Mouse (Mus musculus): ENCODE measurements at regions not wholly inside any gene's neighbourhood (a gene's known extent, or its start where the extent isn't known, plus 50 kb on each side); places are given as distances from the start of the nearest gene placed in this dataset.
A peak's percentile ranks its signal among the peaks of the same experiment; 100 is the strongest.

DNA sequence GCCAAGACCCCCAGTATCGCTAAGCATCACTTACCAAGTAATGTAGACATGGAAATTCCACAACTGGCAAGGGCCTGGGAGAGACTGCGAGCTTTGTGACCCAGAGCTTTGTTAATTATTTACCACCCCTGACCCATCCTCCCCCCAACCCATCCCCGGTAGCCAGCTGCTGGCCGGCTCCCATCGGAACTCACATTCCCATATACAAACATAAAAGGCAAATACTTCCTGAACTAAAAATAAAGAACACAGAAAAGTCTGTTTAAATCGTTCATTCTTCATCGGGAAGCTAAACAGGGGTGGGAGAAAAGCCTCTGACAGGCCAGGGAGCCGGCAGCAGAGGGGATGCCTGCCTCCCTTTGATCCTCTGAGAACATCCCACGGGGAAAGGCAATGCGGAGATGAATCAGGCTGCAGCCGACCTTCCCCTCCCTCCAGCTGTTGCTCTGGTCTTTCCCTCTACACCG lies 163.7 kb downstream of the Cand1 start:
- H3K79me3 ChIP-seq (ENCODE audit: low read depth), result no peaks in the 10 kb centered on the region
- no peaks in the 10 kb centered on the region for H3K36me3 ChIP-seq (ENCODE audit: control insufficient read depth, insufficient read depth)
- no peak for TF ChIP-seq MYOG (IDR thresholded peaks at IDR 0.05; ENCODE audit: control insufficient read depth, extremely low read depth, insufficient read length)
- TF ChIP-seq MAX (IDR thresholded peaks at IDR 0.05), result no peak
- no peak for TF ChIP-seq FOSL1 (IDR thresholded peaks at IDR 0.05; ENCODE audit: insufficient read depth, low read length, poor library complexity, severe bottlenecking)
- TF ChIP-seq MYOD1 (IDR thresholded peaks at IDR 0.05; ENCODE audit: control insufficient read depth, insufficient read length, low read depth), result no peak
- TF ChIP-seq CEBPB (IDR thresholded peaks at IDR 0.05; ENCODE audit: low read depth), result no peak
- TF ChIP-seq CTCF (IDR thresholded peaks at IDR 0.05; ENCODE audit: control insufficient read depth, insufficient read depth, insufficient read length), result no peak
- H3K79me2 ChIP-seq (ENCODE audit: control insufficient read depth, insufficient read depth), result no peaks in the 10 kb centered on the region
- H3K4me3 ChIP-seq (ENCODE audit: insufficient read depth, poor library complexity, severe bottlenecking), result no peak overlapping the region
- H3K27me3 ChIP-seq (ENCODE audit: control insufficient read depth, insufficient read depth, insufficient read length), result no peaks in the 10 kb centered on the region
- H3ac ChIP-seq (ENCODE audit: control insufficient read depth, insufficient read length, low read depth), result no peak overlapping the region

- Histone ChIP-seq H3K4me3 (ENCODE audit: insufficient read depth, poor library complexity, severe bottlenecking) (no peak overlapping the region), H3K36me3 (ENCODE audit: control insufficient read depth, insufficient read depth) (no peaks in the 10 kb centered on the region), H3K27me3 (ENCODE audit: control insufficient read depth, insufficient read depth, insufficient read length) (no peaks in the 10 kb centered on the region), H3ac (ENCODE audit: control insufficient read depth, insufficient read length, low read depth) (no peak overlapping the region), H3K79me3 (ENCODE audit: low read depth) (no peaks in the 10 kb centered on the region), H3K79me2 (ENCODE audit: control insufficient read depth, insufficient read depth) (no peaks in the 10 kb centered on the region)
- no peak for TF ChIP-seq MYOD1 (IDR thresholded peaks at IDR 0.05; ENCODE audit: control insufficient read depth, insufficient read length, low read depth)
- no peak for TF ChIP-seq FOSL1 (IDR thresholded peaks at IDR 0.05; ENCODE audit: insufficient read depth, low read length, poor library complexity, severe bottlenecking)
- TF ChIP-seq CEBPB (IDR thresholded peaks at IDR 0.05; ENCODE audit: low read depth), result no peak
- TF ChIP-seq MAX (IDR thresholded peaks at IDR 0.05), result no peak
- no peak for TF ChIP-seq CTCF (IDR thresholded peaks at IDR 0.05; ENCODE audit: control insufficient read depth, insufficient read depth, insufficient read length)
- TF ChIP-seq MYOG (IDR thresholded peaks at IDR 0.05; ENCODE audit: control insufficient read depth, extremely low read depth, insufficient read length), result no peak
Observed at GRCm38 (mm10) chr10:119074887-119075286, 165.0 kb downstream of the Cand1 start.

GRCm38 (mm10) chr10:119073991-119074390 lies 165.9 kb downstream of the Cand1 start:
- Histone ChIP-seq H3ac (ENCODE audit: control insufficient read depth, insufficient read length, low read depth) (no peak overlapping the region), H3K4me3 (ENCODE audit: insufficient read depth, poor library complexity, severe bottlenecking) (no peak overlapping the region)
- TF ChIP-seq MYOG (IDR thresholded peaks at IDR 0.05; ENCODE audit: control insufficient read depth, extremely low read depth, insufficient read length) (no peak), USF1 (IDR thresholded peaks at IDR 0.05; ENCODE audit: low read depth) (no peak), CTCF (IDR thresholded peaks at IDR 0.05; ENCODE audit: control insufficient read depth, insufficient read depth, insufficient read length) (no peak), MAX (IDR thresholded peaks at IDR 0.05) (no peak), MYOD1 (IDR thresholded peaks at IDR 0.05; ENCODE audit: control insufficient read depth, insufficient read length, low read depth) (no peak), FOSL1 (IDR thresholded peaks at IDR 0.05; ENCODE audit: insufficient read depth, low read length, poor library complexity, severe bottlenecking) (no peak), CEBPB (IDR thresholded peaks at IDR 0.05; ENCODE audit: low read depth) (no peak)

GRCm38 (mm10) chr10:119069410-119069809 lies 170.4 kb downstream of the Cand1 start:
- H3ac ChIP-seq (ENCODE audit: control insufficient read depth, insufficient read length, low read depth), result no peak overlapping the region
- H3K79me2 ChIP-seq (ENCODE audit: control insufficient read depth, insufficient read depth), result no peaks in the 10 kb centered on the region
- no peaks in the 10 kb centered on the region for H3K27me3 ChIP-seq (ENCODE audit: control insufficient read depth, insufficient read depth, insufficient read length)
- no peaks in the 10 kb centered on the region for H3K79me3 ChIP-seq (ENCODE audit: low read depth)
- no peaks in the 10 kb centered on the region for H3K36me3 ChIP-seq (ENCODE audit: control insufficient read depth, insufficient read depth)
- no peak for TF ChIP-seq USF1 (IDR thresholded peaks at IDR 0.05; ENCODE audit: low read depth)
- no peak for TF ChIP-seq CEBPB (IDR thresholded peaks at IDR 0.05; ENCODE audit: low read depth)
- no peak for TF ChIP-seq MAX (IDR thresholded peaks at IDR 0.05)
- TF ChIP-seq MYOD1 (IDR thresholded peaks at IDR 0.05; ENCODE audit: control insufficient read depth, insufficient read length, low read depth), result peak; percentile 94
- no peak for TF ChIP-seq CTCF (IDR thresholded peaks at IDR 0.05; ENCODE audit: control insufficient read depth, insufficient read depth, insufficient read length)
- H3K4me3 ChIP-seq (ENCODE audit: insufficient read depth, poor library complexity, severe bottlenecking), result no peak overlapping the region

More at GRCm38 (mm10) chr10:119073991-119074390, 165.9 kb downstream of the Cand1 start:
- Histone ChIP-seq H3K27me3 (ENCODE audit: control insufficient read depth, insufficient read depth, insufficient read length) (no peaks in the 10 kb centered on the region), H3K79me2 (ENCODE audit: control insufficient read depth, insufficient read depth) (no peaks in the 10 kb centered on the region), H3K36me3 (ENCODE audit: control insufficient read depth, insufficient read depth) (no peaks in the 10 kb centered on the region), H3K79me3 (ENCODE audit: low read depth) (no peaks in the 10 kb centered on the region)

GRCm38 (mm10) chr10:119067838-119068237 lies 172.0 kb downstream of the Cand1 start:
- H3K27me3 ChIP-seq (ENCODE audit: control insufficient read depth, insufficient read depth, insufficient read length), result no peaks in the 10 kb centered on the region
- H3ac ChIP-seq (ENCODE audit: control insufficient read depth, insufficient read length, low read depth), result no peak overlapping the region
- H3K79me2 ChIP-seq (ENCODE audit: control insufficient read depth, insufficient read depth), result no peaks in the 10 kb centered on the region
- no peaks in the 10 kb centered on the region for H3K36me3 ChIP-seq (ENCODE audit: control insufficient read depth, insufficient read depth)
- TF ChIP-seq FOSL1 (IDR thresholded peaks at IDR 0.05; ENCODE audit: insufficient read depth, low read length, poor library complexity, severe bottlenecking) (no peak), CEBPB (IDR thresholded peaks at IDR 0.05; ENCODE audit: low read depth) (no peak), CTCF (IDR thresholded peaks at IDR 0.05; ENCODE audit: control insufficient read depth, insufficient read depth, insufficient read length) (no peak), USF1 (IDR thresholded peaks at IDR 0.05; ENCODE audit: low read depth) (no peak), MAX (IDR thresholded peaks at IDR 0.05) (no peak), MYOG (IDR thresholded peaks at IDR 0.05; ENCODE audit: control insufficient read depth, extremely low read depth, insufficient read length) (no peak), MYOD1 (IDR thresholded peaks at IDR 0.05; ENCODE audit: control insufficient read depth, insufficient read length, low read depth) (no peak)
- H3K4me3 ChIP-seq (ENCODE audit: insufficient read depth, poor library complexity, severe bottlenecking), result no peak overlapping the region
- no peaks in the 10 kb centered on the region for H3K79me3 ChIP-seq (ENCODE audit: low read depth)

DNA sequence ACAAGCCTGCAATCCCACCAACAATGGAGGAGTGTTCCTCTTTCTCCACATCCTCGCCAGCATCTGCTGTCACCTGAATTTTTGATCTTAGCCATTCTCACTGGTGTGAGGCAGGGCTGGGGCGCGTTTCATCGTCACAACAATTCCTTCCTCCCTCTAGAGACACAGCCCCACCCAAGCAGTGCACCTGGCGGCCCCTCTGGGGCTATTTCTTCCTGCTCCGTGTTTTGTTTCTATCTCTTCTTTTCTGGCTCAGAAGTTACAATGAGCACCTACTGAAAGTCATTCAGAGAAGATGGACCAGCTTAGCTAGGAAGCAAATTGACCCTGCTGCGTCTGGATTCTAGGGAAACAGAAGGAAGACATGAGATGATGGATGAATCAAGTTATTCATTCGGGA lies 172.5 kb downstream of the Cand1 start:
- Histone ChIP-seq H3K4me3 (ENCODE audit: insufficient read depth, poor library complexity, severe bottlenecking) (no peak overlapping the region), H3K36me3 (ENCODE audit: control insufficient read depth, insufficient read depth) (no peaks in the 10 kb centered on the region), H3K79me3 (ENCODE audit: low read depth) (no peaks in the 10 kb centered on the region), H3K27me3 (ENCODE audit: control insufficient read depth, insufficient read depth, insufficient read length) (no peaks in the 10 kb centered on the region), H3ac (ENCODE audit: control insufficient read depth, insufficient read length, low read depth) (no peak overlapping the region), H3K79me2 (ENCODE audit: control insufficient read depth, insufficient read depth) (no peaks in the 10 kb centered on the region)
- no peak for TF ChIP-seq CEBPB (IDR thresholded peaks at IDR 0.05; ENCODE audit: low read depth)

Data from C2C12 (cell line).